Mouse (Mus musculus) erythroblast, embryonic 14.5 days (primary cell): Measurements from ENCODE around the gene Adgrf1. TPM values are rescaled to one million over a fixed set of nuclear protein-coding genes. Genes with fewer than 3 reads are reported as not detected.

Experiments
- H3K27me3 ChIP-seq: 2 replicates; pipeline ENCODE4 v1.6.1; 2012; ENCODE audit warnings: inconsistent platforms; ENCODE audit not compliant: control insufficient read depth
- H3K36me3 ChIP-seq: 2 replicates; pipeline ENCODE4 v1.6.1; 2012; ENCODE audit warnings: mild to moderate bottlenecking, inconsistent platforms; ENCODE audit not compliant: control insufficient read depth
- H3K4me1 ChIP-seq: 2 replicates; pipeline ENCODE4 v1.6.1; 2012; ENCODE audit warnings: inconsistent platforms; ENCODE audit not compliant: control insufficient read depth
- H3K4me3 ChIP-seq: replicated peaks from 2 replicates; pipeline ENCODE3; 2012; ENCODE audit warnings: moderate library complexity, mild to moderate bottlenecking, inconsistent platforms
- H3K9me3 ChIP-seq: 2 replicates; pipeline ENCODE4 v1.6.1; 2012; ENCODE audit warnings: low read length, inconsistent platforms, mixed read lengths; ENCODE audit not compliant: control insufficient read depth
- GATA1 ChIP-seq: IDR thresholded peaks from 2 replicates; pipeline ENCODE4 v1.6.1; 2012; ENCODE audit warnings: low read length, inconsistent platforms, mixed read lengths
- TAL1 ChIP-seq: IDR thresholded peaks from 3 replicates; pipeline ENCODE4 v1.6.1; 2012; ENCODE audit warnings: low read length, inconsistent platforms, mixed read lengths
- polyA plus RNA-seq: library from polyadenylated mRNA; stranded (reverse); fragments of >175 nt; gene quantifications from 2 replicates; pipeline ENCODE4 v1.2.3, GENCODE M21; 2012

The Adgrf1 gene
- polyA plus RNA-seq, result not detected in 2 replicates

DNA sequence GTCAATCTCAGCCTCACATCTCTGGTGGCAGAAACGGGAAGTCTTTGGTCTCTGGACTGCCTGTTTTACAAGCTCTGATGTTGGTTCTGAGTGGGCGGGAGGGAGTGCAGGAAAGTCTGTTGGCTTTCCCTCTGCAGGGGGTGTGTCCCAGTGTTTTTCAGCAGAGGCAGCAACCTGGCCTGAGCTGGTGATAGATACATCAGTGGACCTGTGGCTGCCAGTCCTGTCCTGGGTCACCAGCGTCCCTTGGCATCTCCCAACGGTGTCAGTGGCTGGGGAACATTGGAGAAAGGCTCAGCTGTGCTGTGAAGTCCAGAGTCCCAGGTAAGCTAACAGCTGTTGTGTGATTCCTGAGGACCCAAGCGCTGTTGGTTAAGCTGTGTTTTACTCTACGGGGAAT lies at the start of gene Adgrf1:
Gene Adgrf1 (plus strand): TSS at position 169 of the 400 bp plus-strand sequence.
- TF ChIP-seq GATA1 (no peak), TAL1 (no peak)
- no peaks in the 10 kb centered on the region for H3K27me3 ChIP-seq
- peaks cover 2% of the 10 kb centered on the region for H3K4me1 ChIP-seq
- H3K36me3 ChIP-seq, result no peaks in the 10 kb centered on the region
- no peak within 1 kb of the TSS for H3K4me3 ChIP-seq
- peaks cover 4% of the 10 kb centered on the region for H3K9me3 ChIP-seq

DNA sequence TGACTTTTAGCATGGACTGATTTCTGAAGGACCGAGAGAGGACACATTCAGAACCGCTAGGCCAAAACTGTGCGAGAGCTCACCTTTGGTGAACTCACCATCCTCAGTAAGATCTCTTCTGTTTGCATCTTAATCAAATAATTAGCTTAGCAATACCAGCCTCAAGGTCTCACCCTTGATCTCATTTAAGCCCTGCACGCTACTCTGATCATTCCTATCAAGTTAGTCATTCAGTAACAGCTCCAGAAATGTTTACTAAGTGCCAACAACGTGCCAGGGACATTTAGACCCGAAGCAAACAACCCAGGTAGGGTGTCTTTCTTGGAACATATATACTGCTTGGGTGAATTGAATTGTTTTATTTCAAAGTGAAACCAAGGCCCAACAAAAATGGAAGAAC lies 44.0 kb upstream of the Adgrf1 start:
- Histone ChIP-seq H3K36me3 (no peaks in the 10 kb centered on the region), H3K4me3 (no peak overlapping the region), H3K4me1 (no peaks in the 10 kb centered on the region), H3K9me3 (no peaks in the 10 kb centered on the region), H3K27me3 (no peaks in the 10 kb centered on the region)
- TF ChIP-seq TAL1, result no peak
- TF ChIP-seq GATA1, result no peak

DNA sequence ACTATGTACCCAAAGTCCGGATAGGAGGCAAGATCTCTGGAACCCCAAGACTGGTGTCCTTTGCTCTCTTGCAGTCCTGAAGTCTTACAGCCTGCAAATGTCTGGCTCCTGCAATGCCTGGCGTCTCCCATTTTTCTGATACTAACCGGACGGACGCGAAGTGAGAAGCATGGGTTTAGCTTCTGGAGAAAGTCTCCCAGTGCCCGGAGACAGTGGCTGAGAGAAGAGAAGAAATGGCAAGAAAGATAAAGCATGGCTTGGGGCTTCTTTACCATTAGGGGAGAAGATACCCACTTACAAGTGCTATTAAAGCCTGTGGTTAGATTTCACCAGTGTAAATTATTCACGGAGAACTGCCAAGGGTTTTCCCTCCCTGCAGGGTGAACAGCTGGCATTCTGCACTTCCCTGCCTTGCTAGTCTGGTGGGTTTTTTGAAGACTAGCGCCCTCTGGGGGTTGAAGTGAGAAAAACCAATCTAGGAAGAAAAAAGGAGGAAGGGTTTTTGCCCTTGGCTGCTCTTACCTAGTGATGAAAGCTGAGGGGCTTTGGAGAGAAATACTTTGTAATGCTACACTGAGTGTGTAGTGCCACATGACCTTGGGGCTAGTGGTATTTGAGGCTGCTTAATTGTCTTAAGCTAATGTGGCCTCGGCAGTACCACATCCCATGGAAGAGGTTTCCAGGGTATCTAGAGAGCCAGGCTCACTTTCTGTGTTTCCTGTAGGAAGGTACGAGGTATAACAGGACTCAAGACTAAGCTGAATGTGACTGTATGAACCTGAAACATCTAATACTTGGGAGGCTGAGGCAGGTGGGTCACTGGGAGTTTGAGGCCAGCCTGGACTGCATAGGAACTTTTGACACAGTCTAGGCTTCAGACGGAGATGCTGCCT lies 40.3 kb upstream of the Adgrf1 start:
- H3K4me1 ChIP-seq, result no peaks in the 10 kb centered on the region
- H3K27me3 ChIP-seq, result no peaks in the 10 kb centered on the region
- no peaks in the 10 kb centered on the region for H3K36me3 ChIP-seq
- no peak for TF ChIP-seq GATA1
- no peak for TF ChIP-seq TAL1
- H3K4me3 ChIP-seq, result no peak overlapping the region
- no peaks in the 10 kb centered on the region for H3K9me3 ChIP-seq

DNA sequence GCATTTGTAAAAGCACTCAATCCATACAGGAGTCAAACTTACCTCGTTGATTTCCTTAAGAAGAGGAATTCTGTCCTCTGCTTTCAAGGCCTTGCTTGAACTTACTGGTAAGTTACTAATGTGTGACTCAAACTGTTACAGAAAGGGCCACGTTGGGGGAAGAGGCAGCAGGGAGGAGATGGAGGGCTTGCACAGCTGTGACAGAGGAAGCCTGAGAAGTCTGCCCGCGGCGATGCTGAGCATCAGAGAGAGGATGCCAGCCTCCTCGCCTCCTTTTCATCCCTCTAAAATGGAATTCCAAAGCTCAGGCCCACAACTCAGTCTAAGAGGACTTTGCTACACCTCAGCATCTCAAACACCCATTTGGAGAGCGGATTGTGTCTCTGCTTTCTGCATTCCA lies 39.3 kb upstream of the Adgrf1 start:
- no peaks in the 10 kb centered on the region for H3K27me3 ChIP-seq
- no peaks in the 10 kb centered on the region for H3K36me3 ChIP-seq
- TF ChIP-seq TAL1, result no peak
- TF ChIP-seq GATA1, result no peak
- H3K9me3 ChIP-seq, result no peaks in the 10 kb centered on the region
- no peaks in the 10 kb centered on the region for H3K4me1 ChIP-seq
- H3K4me3 ChIP-seq, result no peak overlapping the region

DNA sequence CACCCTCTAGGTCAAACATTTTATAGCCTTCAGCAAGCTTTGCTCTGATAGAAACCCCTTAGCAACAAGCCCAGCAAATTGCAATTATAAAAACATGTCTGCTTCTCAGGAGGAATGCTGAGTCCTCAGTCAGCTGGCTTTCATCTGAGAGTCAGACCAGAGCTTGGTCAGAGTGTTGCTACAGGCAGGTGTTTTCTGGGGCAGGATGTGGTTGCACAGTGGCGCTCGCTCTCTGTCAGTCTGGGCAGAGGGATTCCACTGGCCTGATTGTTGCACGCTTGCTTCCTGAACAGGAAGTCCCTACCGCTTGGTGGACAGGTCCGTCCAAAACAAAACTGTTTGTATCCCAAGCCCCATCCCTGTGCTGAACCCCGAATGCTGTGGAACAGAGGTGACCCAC lies 37.4 kb upstream of the Adgrf1 start:
- TF ChIP-seq TAL1, result no peak
- TF ChIP-seq GATA1, result no peak
- Histone ChIP-seq H3K27me3 (no peaks in the 10 kb centered on the region), H3K36me3 (no peaks in the 10 kb centered on the region), H3K4me3 (no peak overlapping the region), H3K9me3 (no peaks in the 10 kb centered on the region), H3K4me1 (no peaks in the 10 kb centered on the region)

DNA sequence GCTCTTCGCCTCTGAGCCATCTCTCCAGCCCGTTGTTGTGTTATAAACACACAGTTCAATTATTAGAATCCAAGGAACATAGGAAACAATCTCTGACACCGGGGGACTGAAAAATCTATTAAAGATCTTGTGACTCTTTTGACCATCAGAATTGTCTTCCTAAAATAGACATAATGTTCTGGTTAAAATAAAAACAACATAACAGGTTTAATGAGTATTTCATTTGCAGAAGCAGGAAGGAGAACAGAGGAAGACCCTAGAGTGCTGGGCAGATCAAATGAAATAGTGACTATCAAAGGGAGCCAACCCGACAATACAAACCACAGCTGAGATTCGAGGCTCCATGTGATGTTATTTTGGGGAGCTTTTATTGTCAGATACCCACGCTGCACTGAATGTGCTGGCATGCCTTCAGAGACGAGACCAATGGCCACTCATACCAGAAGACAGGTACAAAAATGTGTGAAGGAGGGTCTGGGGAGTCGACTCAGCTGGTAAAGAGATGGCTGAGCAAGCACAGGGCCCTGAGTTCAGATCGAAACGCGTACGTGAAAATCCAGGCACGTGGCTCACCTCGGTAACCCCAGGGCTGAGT lies 33.4 kb upstream of the Adgrf1 start:
- Histone ChIP-seq H3K4me1 (no peaks in the 10 kb centered on the region), H3K27me3 (no peaks in the 10 kb centered on the region), H3K4me3 (no peak overlapping the region), H3K9me3 (no peaks in the 10 kb centered on the region), H3K36me3 (no peaks in the 10 kb centered on the region)
- TF ChIP-seq GATA1, result no peak
- no peak for TF ChIP-seq TAL1

DNA sequence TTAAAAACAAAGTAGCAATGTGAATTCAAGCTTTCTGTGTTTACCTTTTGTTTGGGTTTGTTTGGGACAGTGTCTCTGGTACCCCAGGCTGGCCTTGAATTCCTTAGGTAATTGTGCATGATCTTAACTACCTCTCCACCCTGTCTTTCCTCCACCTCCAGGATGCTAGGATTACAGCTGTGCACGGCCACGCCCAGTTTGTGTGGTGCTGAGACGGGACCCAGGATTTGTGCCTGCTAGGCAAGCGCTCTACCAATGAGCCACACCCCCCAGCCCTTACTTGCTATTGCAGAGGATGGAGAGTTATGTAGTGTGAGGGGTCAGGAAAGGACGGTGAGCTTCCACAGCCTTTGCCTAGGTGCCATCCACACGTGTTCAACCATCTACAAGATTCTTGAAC lies 31.1 kb upstream of the Adgrf1 start:
- TF ChIP-seq GATA1, result no peak
- TF ChIP-seq TAL1, result no peak
- H3K4me3 ChIP-seq, result no peak overlapping the region
- no peaks in the 10 kb centered on the region for H3K27me3 ChIP-seq

DNA sequence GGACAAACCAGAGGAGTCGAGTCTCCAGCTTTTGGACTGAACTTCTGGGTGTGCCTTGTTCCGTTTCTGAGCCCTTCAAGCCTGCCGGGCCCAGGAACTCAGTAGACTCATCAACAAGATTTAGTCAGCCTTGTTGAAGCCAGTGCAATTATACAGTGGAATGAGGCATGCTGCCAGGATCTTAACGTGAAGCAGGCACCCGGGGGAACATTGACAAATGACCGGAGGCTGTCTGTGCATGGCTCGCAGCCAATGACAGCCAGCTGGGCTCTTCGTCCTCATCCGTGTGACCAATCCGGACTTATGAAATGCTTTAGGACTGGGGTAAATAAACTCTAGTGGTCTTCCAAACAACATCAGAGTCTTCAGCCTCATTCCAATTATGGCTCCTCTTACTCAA lies 29.0 kb upstream of the Adgrf1 start:
- TF ChIP-seq TAL1, result no peak
- no peak for TF ChIP-seq GATA1
- Histone ChIP-seq H3K27me3 (no peaks in the 10 kb centered on the region), H3K36me3 (no peaks in the 10 kb centered on the region), H3K4me1 (no peaks in the 10 kb centered on the region), H3K9me3 (no peaks in the 10 kb centered on the region), H3K4me3 (no peak overlapping the region)

More for the DNA sequence above, 31.1 kb upstream of the Adgrf1 start:
- Histone ChIP-seq H3K4me1 (no peaks in the 10 kb centered on the region), H3K9me3 (no peaks in the 10 kb centered on the region), H3K36me3 (no peaks in the 10 kb centered on the region)

DNA sequence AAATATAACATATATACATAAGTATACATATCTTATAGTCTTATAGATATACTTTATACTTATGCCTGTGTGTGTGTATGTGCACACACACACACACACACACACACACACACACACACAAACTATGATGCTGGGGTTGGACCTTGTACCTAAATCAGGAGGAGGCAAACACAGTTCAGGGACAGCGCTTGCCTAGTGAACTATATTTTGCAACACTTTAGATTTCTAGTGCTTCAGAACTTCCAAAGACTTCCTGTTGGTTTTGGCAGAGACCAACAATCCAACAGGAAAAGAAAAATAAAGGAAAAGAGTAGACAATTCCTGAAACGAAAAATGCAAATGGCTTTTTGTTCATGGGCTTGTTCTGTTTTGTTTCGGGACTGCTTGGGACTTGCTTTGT lies 27.5 kb upstream of the Adgrf1 start:
- no peak overlapping the region for H3K4me3 ChIP-seq
- H3K9me3 ChIP-seq, result no peaks in the 10 kb centered on the region
- no peaks in the 10 kb centered on the region for H3K36me3 ChIP-seq
- no peaks in the 10 kb centered on the region for H3K27me3 ChIP-seq
- H3K4me1 ChIP-seq, result no peaks in the 10 kb centered on the region
- TF ChIP-seq GATA1 (no peak), TAL1 (no peak)

DNA sequence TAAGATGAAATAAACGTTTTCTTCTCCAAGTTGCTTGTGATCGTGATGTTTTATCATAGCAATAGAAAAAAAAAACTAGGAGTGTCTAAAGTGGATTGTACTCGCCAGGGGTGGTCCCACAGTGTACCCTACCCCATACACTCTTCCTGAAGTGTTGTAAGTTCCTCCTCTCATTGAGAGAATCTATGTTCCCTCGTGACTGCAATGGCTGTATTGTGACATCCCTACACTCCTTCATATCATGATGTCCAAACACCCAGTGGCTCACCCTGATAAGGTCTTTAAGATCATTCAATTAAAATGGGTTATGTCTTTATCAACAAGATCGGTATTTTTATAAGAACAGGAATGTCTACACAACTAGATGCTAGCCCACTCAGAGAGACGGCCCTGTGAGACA lies 24.8 kb upstream of the Adgrf1 start:
- H3K36me3 ChIP-seq, result no peaks in the 10 kb centered on the region
- no peaks in the 10 kb centered on the region for H3K9me3 ChIP-seq
- no peaks in the 10 kb centered on the region for H3K4me1 ChIP-seq
- no peak overlapping the region for H3K4me3 ChIP-seq
- TF ChIP-seq TAL1 (no peak), GATA1 (no peak)
- no peaks in the 10 kb centered on the region for H3K27me3 ChIP-seq
